Comparison of ENCODE assay signal across 8 mouse cellular contexts in genomic region chr11:76253918-76254264, GRCm38 (mm10). TPM values are rescaled to one million over a fixed set of nuclear protein-coding genes. Genes with fewer than 3 reads are reported as not detected.
DNase-seq lines count a peak whose midpoint lies in the region; ATAC-seq and TF ChIP-seq lines count a peak whose summit lies in the region.

No protein-coding gene starts in this region.

- DNase-seq in forebrain, embryonic 11.5 days (ENCODE audit: low spot score), result no peak
- DNase-seq in forebrain, embryonic 14.5 days (ENCODE audit: low spot score), result no peak
- DNase-seq in lung, adult 2 months, result no peak
- no peak for DNase-seq in spleen, postnatal 4 days (ENCODE audit: low spot score in 2 of 2)
- no peak for DNase-seq in retina, postnatal 1 day

- TF ChIP-seq CTCF in lung, adult 2 months (IDR thresholded peaks at IDR 0.05; ENCODE audit: insufficient read depth, low read length), result no peak
- no peak for TF ChIP-seq CTCF in small intestine, adult 2 months (IDR thresholded peaks at IDR 0.05; ENCODE audit: extremely low read depth, insufficient read length, insufficient replicate concordance, low read depth, low read length)

- no peaks in the 10 kb centered on the region; the same call in 1 of the 2 replicates for H3K36me3 ChIP-seq in forebrain, embryonic 11.5 days (ENCODE audit: control insufficient read depth, insufficient read depth, low read length)
- peaks cover 22% of the 10 kb centered on the region for H3K36me3 ChIP-seq in forebrain, embryonic 14.5 days (ENCODE audit: control insufficient read depth, insufficient read depth, low read length)
- H3K36me3 ChIP-seq in lung, embryonic 16.5 days (ENCODE audit: control insufficient read depth, insufficient read depth, low read length), result peaks cover 7% of the 10 kb centered on the region
- H3K36me3 ChIP-seq in intestine, embryonic 16.5 days (ENCODE audit: control insufficient read depth, insufficient read depth, low read length), result no peaks in the 10 kb centered on the region
- peaks cover 16% of the 10 kb centered on the region for H3K36me3 ChIP-seq in small intestine, adult 2 months (ENCODE audit: control insufficient read depth, insufficient read depth, low read length)

- peak overlapping the region; percentile 7; the same call in 1 of the 2 replicates for H3K27ac ChIP-seq in forebrain, embryonic 11.5 days (ENCODE audit: low read depth, low read length)
- no peak overlapping the region for H3K27ac ChIP-seq in forebrain, embryonic 14.5 days (ENCODE audit: low read depth, low read length)
- 0 out of 2 replicates have a peak overlapping the region, but pooled peaks have one; percentile 3 for H3K27ac ChIP-seq in lung, embryonic 16.5 days (ENCODE audit: low read length)
- peak overlapping the region; percentile 29; the same call in 1 of the 2 replicates for H3K27ac ChIP-seq in intestine, embryonic 16.5 days (ENCODE audit: low read length)
- H3K27ac ChIP-seq in small intestine, adult 2 months (ENCODE audit: insufficient read depth, low read depth, low read length), result peak overlapping the region; percentile 14; the same call in 1 of the 2 replicates

- peaks cover 5% of the 10 kb centered on the region; the same call in 1 of the 2 replicates for H3K4me1 ChIP-seq in forebrain, embryonic 11.5 days (replicated peaks; ENCODE audit: control insufficient read depth, insufficient read depth, low read length)
- H3K4me1 ChIP-seq in forebrain, embryonic 14.5 days (ENCODE audit: control insufficient read depth, insufficient read depth, low read length), result peaks cover 9% of the 10 kb centered on the region
- H3K4me1 ChIP-seq in lung, embryonic 16.5 days (replicated peaks; ENCODE audit: control insufficient read depth, insufficient read depth, low read length), result no peaks in the 10 kb centered on the region
- no peaks in the 10 kb centered on the region; the same call in 1 of the 2 replicates for H3K4me1 ChIP-seq in lung, adult 2 months (ENCODE audit: control insufficient read depth, insufficient read depth, low read length)
- H3K4me1 ChIP-seq in intestine, embryonic 16.5 days (ENCODE audit: control insufficient read depth, insufficient read depth, low read length), result peaks cover 9% of the 10 kb centered on the region; the same call in 1 of the 2 replicates
- H3K4me1 ChIP-seq in small intestine, adult 2 months (ENCODE audit: control insufficient read depth, insufficient read depth, insufficient read length, low read length), result no peaks in the 10 kb centered on the region

- H3K9ac ChIP-seq in forebrain, embryonic 11.5 days (ENCODE audit: low read length), result no peak overlapping the region
- no peak overlapping the region for H3K9ac ChIP-seq in forebrain, embryonic 14.5 days (ENCODE audit: low read length)
- no peak overlapping the region for H3K9ac ChIP-seq in lung, embryonic 16.5 days (ENCODE audit: low read length)
- H3K9ac ChIP-seq in intestine, embryonic 16.5 days (ENCODE audit: low read depth, low read length), result 0 out of 2 replicates have a peak overlapping the region, but pooled peaks have one; percentile 5

- no peak overlapping the region for H3K4me3 ChIP-seq in forebrain, embryonic 11.5 days (ENCODE audit: low read depth, low read length)
- no peak overlapping the region for H3K4me3 ChIP-seq in forebrain, embryonic 14.5 days (ENCODE audit: low read depth, low read length)
- no peak overlapping the region for H3K4me3 ChIP-seq in lung, embryonic 16.5 days (ENCODE audit: low read length)
- H3K4me3 ChIP-seq in lung, adult 2 months (replicated peaks; ENCODE audit: extremely low read depth, low read depth, low read length), result no peak overlapping the region
- no peak overlapping the region for H3K4me3 ChIP-seq in intestine, embryonic 16.5 days (ENCODE audit: low read length)
- no peak overlapping the region for H3K4me3 ChIP-seq in small intestine, adult 2 months (ENCODE audit: low read depth, low read length)

- 76% methylated on average over 4 of the region's 4 CpGs for WGBS in forebrain, embryonic 11.5 days
- 74% methylated on average over 4 of the region's 4 CpGs for WGBS in forebrain, embryonic 14.5 days
- WGBS in lung, embryonic 16.5 days, result 65% methylated on average over 4 of the region's 4 CpGs
- WGBS in lung, adult 2 months, result 72% methylated on average over 4 of the region's 4 CpGs
- 67% methylated on average over 4 of the region's 4 CpGs for WGBS in intestine, embryonic 16.5 days
- WGBS in small intestine, adult 2 months, result 81% methylated on average over 4 of the region's 4 CpGs

- no peaks in the 10 kb centered on the region for H3K27me3 ChIP-seq in forebrain, embryonic 11.5 days (ENCODE audit: control insufficient read depth, insufficient read depth, low read length)
- no peaks in the 10 kb centered on the region for H3K27me3 ChIP-seq in forebrain, embryonic 14.5 days (replicated peaks; ENCODE audit: control insufficient read depth, insufficient read depth, low read length)
- H3K27me3 ChIP-seq in lung, embryonic 16.5 days (ENCODE audit: control insufficient read depth, insufficient read depth, low read depth, low read length), result no peaks in the 10 kb centered on the region
- H3K27me3 ChIP-seq in intestine, embryonic 16.5 days (replicated peaks; ENCODE audit: control insufficient read depth, insufficient read depth, low read length), result no peaks in the 10 kb centered on the region
- H3K27me3 ChIP-seq in small intestine, adult 2 months (ENCODE audit: control insufficient read depth, insufficient read depth, low read length), result no peaks in the 10 kb centered on the region

- no peak for TF ChIP-seq POLR2A in lung, adult 2 months (IDR thresholded peaks at IDR 0.05; ENCODE audit: borderline replicate concordance, extremely low read depth, low read depth, low read length)
- no peak for TF ChIP-seq POLR2A in small intestine, adult 2 months (IDR thresholded peaks at IDR 0.05; ENCODE audit: low read depth, low read length)

- no peak for ATAC-seq in forebrain, embryonic 11.5 days (replicated peaks; ENCODE audit: low FRiP score)
- no peak for ATAC-seq in forebrain, embryonic 14.5 days
- peak; percentile 39; the same call in 1 of the 2 replicates for ATAC-seq in lung, embryonic 16.5 days (ENCODE audit: low read depth)
- peak; percentile 47; the same call in 1 of the 2 replicates for ATAC-seq in intestine, embryonic 16.5 days

- H3K4me2 ChIP-seq in forebrain, embryonic 11.5 days (ENCODE audit: low read depth, low read length, severe bottlenecking), result no peak overlapping the region
- no peak overlapping the region for H3K4me2 ChIP-seq in forebrain, embryonic 14.5 days (ENCODE audit: low read length)
- no peak overlapping the region for H3K4me2 ChIP-seq in lung, embryonic 16.5 days (ENCODE audit: low read depth, low read length)
- no peak overlapping the region for H3K4me2 ChIP-seq in intestine, embryonic 16.5 days (ENCODE audit: low read depth, low read length)

- no peaks in the 10 kb centered on the region for H3K9me3 ChIP-seq in forebrain, embryonic 11.5 days (ENCODE audit: control insufficient read depth, low read length)
- no peaks in the 10 kb centered on the region for H3K9me3 ChIP-seq in forebrain, embryonic 14.5 days (replicated peaks; ENCODE audit: control insufficient read depth, low read length)
- H3K9me3 ChIP-seq in lung, embryonic 16.5 days (ENCODE audit: control insufficient read depth, low read length), result no peaks in the 10 kb centered on the region
- H3K9me3 ChIP-seq in intestine, embryonic 16.5 days (ENCODE audit: control insufficient read depth, low read length), result no peaks in the 10 kb centered on the region

RNA-seq across cellular contexts. Expression of gene Glod4, which starts 10.4 kb away (rescaled TPM):
- polyA plus RNA-seq in forebrain, embryonic 11.5 days (2014; fragmentation: Nextera tagmentation; extraction: Ambion mirVana), result 122 and 125 TPM in 2 replicates
- polyA plus RNA-seq in forebrain, embryonic 14.5 days (2014; fragmentation: Nextera tagmentation; extraction: Ambion mirVana), result 137 and 144 TPM in 2 replicates
- 122 and 126 TPM in 2 replicates for polyA plus RNA-seq in lung, embryonic 16.5 days (2015; fragmentation: Nextera tagmentation; extraction: Ambion mirVana)
- 5.9 and 11.9 TPM in 2 replicates for polyA plus RNA-seq in lung, adult 2 months (2012; rRNA removed)
- polyA plus RNA-seq in intestine, embryonic 16.5 days (2015; fragmentation: Nextera tagmentation; extraction: Ambion mirVana), result 119 and 129 TPM in 2 replicates
- polyA plus RNA-seq in small intestine, adult 2 months (2012; rRNA removed), result 0.44 and 1.6 TPM in 2 replicates

RNA-seq across cellular contexts. Expression of gene Mrm3, which starts 10.4 kb away (rescaled TPM):
- polyA plus RNA-seq in forebrain, embryonic 11.5 days (2014; fragmentation: Nextera tagmentation; extraction: Ambion mirVana), result 18.6 and 20.7 TPM in 2 replicates
- polyA plus RNA-seq in forebrain, embryonic 14.5 days (2014; fragmentation: Nextera tagmentation; extraction: Ambion mirVana), result 21.6 and 23.8 TPM in 2 replicates
- polyA plus RNA-seq in lung, embryonic 16.5 days (2015; fragmentation: Nextera tagmentation; extraction: Ambion mirVana), result 18.6 and 22.1 TPM in 2 replicates
- 3.3 and 3.6 TPM in 2 replicates for polyA plus RNA-seq in lung, adult 2 months (2012; rRNA removed)
- polyA plus RNA-seq in intestine, embryonic 16.5 days (2015; fragmentation: Nextera tagmentation; extraction: Ambion mirVana), result 22.9 and 29.2 TPM in 2 replicates
- polyA plus RNA-seq in small intestine, adult 2 months (2012; rRNA removed), result 2.5 and 3.1 TPM in 2 replicates

RNA-seq across cellular contexts. Expression of gene Gemin4, which starts 36.4 kb away (rescaled TPM):
- polyA plus RNA-seq in forebrain, embryonic 11.5 days (2014; fragmentation: Nextera tagmentation; extraction: Ambion mirVana), result 46.2 and 52.9 TPM in 2 replicates
- 25.0 and 25.7 TPM in 2 replicates for polyA plus RNA-seq in forebrain, embryonic 14.5 days (2014; fragmentation: Nextera tagmentation; extraction: Ambion mirVana)
- 30.5 and 30.9 TPM in 2 replicates for polyA plus RNA-seq in lung, embryonic 16.5 days (2015; fragmentation: Nextera tagmentation; extraction: Ambion mirVana)
- polyA plus RNA-seq in lung, adult 2 months (2012; rRNA removed), result 5.7 and 6.6 TPM in 2 replicates
- 26.6 and 29.4 TPM in 2 replicates for polyA plus RNA-seq in intestine, embryonic 16.5 days (2015; fragmentation: Nextera tagmentation; extraction: Ambion mirVana)
- polyA plus RNA-seq in small intestine, adult 2 months (2012; rRNA removed), result 2.6 and 3.7 TPM in 2 replicates

RNA-seq across cellular contexts. Expression of gene Dbil5, which starts 36.5 kb away (rescaled TPM):
- polyA plus RNA-seq in forebrain, embryonic 11.5 days (2014; fragmentation: Nextera tagmentation; extraction: Ambion mirVana), result 0.48 TPM in 1 of 2 replicates, not detected in the other
- not detected in 2 replicates for polyA plus RNA-seq in forebrain, embryonic 14.5 days (2014; fragmentation: Nextera tagmentation; extraction: Ambion mirVana)
- polyA plus RNA-seq in lung, embryonic 16.5 days (2015; fragmentation: Nextera tagmentation; extraction: Ambion mirVana), result 0.48 and 1.5 TPM in 2 replicates
- 0.76 TPM in 1 of 2 replicates, not detected in the other for polyA plus RNA-seq in lung, adult 2 months (2012; rRNA removed)
- polyA plus RNA-seq in intestine, embryonic 16.5 days (2015; fragmentation: Nextera tagmentation; extraction: Ambion mirVana), result 0.86 and 1.1 TPM in 2 replicates
- polyA plus RNA-seq in small intestine, adult 2 months (2012; rRNA removed), result not detected in 2 replicates

Comparison
In these comparisons a context has a peak if more than half of its experiments do, and no peak if none do; other contexts are left out.
1. ATAC-seq: peak in lung, embryonic 16.5 days (single experiment) and intestine, embryonic 16.5 days (single experiment); none in forebrain, embryonic 11.5 days (single experiment) and forebrain, embryonic 14.5 days (single experiment).